Mouse (Mus musculus) liver, adult 2 months (tissue): ENCODE measurements around the gene 2700049A03Rik. TPM values are rescaled to one million over a fixed set of nuclear protein-coding genes. Genes with fewer than 3 reads are reported as not detected.

ENCODE experiments used
- DNase-seq: peaks from one replicate; pipeline ENCODE4 v3.0.0-alpha.2; 2011; ENCODE audit warnings: low read depth, low spot score; ENCODE audit errors: extremely low read depth
- H3K27ac ChIP-seq: fragments of 200-500 bp; replicated peaks from 2 replicates; pipeline ENCODE4 v1.5.1; 2012; ENCODE audit warnings: low read depth, mild to moderate bottlenecking, control low read depth, inconsistent platforms, low read length; ENCODE audit not compliant: insufficient read depth
- H3K27me3 ChIP-seq: fragments of 200-500 bp; 2 replicates; pipeline ENCODE4 v1.6.1; 2012; ENCODE audit warnings: mild to moderate bottlenecking, moderate library complexity, low read length, inconsistent platforms; ENCODE audit not compliant: control insufficient read depth, insufficient read depth
- H3K36me3 ChIP-seq: fragments of 200-500 bp; 2 replicates; pipeline ENCODE4 v1.6.1; 2012; ENCODE audit warnings: low read length, inconsistent platforms; ENCODE audit not compliant: control insufficient read depth, insufficient read depth
- H3K4me1 ChIP-seq: fragments of 200-500 bp; 2 replicates; pipeline ENCODE4 v1.6.1; 2011; ENCODE audit warnings: low read length; ENCODE audit not compliant: control insufficient read depth, insufficient read depth
- H3K4me3 ChIP-seq: fragments of 200-500 bp; 2 replicates; pipeline ENCODE4 v1.5.1; 2011; ENCODE audit warnings: low read depth, mild to moderate bottlenecking, control low read depth, low read length, moderate library complexity; ENCODE audit not compliant: insufficient read depth
- H3K79me2 ChIP-seq: fragments of 200-500 bp; 2 replicates; pipeline ENCODE4 v1.6.1; 2012; ENCODE audit warnings: inconsistent platforms, mild to moderate bottlenecking, low read length, moderate library complexity; ENCODE audit not compliant: control insufficient read depth, insufficient read depth
- H3K9ac ChIP-seq: fragments of 200-500 bp; 2 replicates; pipeline ENCODE4 v1.6.1; 2012; ENCODE audit warnings: low read depth, mild to moderate bottlenecking, control low read depth, inconsistent platforms, low read length
- CTCF ChIP-seq: fragments of 200-500 bp; IDR thresholded peaks from 2 replicates; pipeline ENCODE4 v1.5.1; 2011; ENCODE audit warnings: low read depth, low read length, control low read depth
- POLR2A ChIP-seq: fragments of 200-500 bp; IDR thresholded peaks from 2 replicates; pipeline ENCODE4 v1.6.1; 2011; ENCODE audit warnings: low read length, control low read depth; ENCODE audit not compliant: insufficient read depth; ENCODE audit errors: extremely low read depth
- WGBS: fragments of 180-500 bp; shearing (Covaris S2); methylation state at CpG from one replicate; pipeline ENCODE4 v1.1.7; 2018; 5-methylcytosine and 5-hydroxymethylcytosine counted together
- polyA plus RNA-seq: library from polyadenylated mRNA; depleted of rRNA; stranded (reverse); fragments of >200 nt; gene quantifications from 2 replicates; pipeline ENCODE4 v1.2.3, GENCODE M21; 2012
- total RNA-seq: library from RNA; depleted of rRNA; stranded (reverse); fragments of >200 nt; gene quantifications from 2 replicates; pipeline ENCODE4 v1.2.3, GENCODE M21; 2014

The 2700049A03Rik gene
- total and polyA plus RNA-seq, 2 experiments, result 0.93 to 3.5 TPM

DNA sequence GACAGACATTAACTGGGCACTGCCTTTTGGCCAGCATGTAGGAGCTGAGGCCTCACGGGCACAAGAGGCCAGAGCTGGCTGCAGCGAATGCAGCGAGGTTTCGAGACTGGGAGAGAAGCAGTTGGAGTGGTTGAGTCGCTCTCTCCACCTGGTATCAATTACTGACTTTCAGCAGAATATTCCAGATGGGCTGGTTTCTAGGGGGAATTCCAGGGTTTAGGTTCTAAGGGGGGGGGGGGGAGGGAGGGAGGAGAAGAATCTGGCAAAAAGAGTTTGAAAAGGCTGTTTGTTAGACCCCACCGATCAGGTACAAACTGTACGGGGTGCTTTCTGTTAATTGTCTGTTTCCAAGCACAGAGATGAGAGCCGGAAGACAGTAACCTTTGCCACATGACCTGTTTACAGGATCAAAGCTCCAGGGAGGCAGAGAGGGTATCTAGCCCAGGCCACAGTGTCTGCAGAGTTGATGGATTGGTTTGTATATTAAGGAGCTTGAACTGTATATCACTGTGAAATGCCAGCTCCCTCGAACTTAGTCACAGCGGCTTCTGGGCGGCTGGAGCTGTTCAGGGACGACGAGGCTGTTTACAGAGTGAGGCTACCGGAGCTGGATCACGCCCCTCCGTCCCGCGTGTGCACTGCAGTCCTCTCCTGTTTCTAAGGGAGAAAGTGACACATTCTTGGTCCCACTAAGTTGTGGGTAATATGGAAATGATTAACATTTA lies 121.7 kb downstream of the 2700049A03Rik start:
- Histone ChIP-seq H3K4me3 (no peak overlapping the region), H3K79me2 (no peaks in the 10 kb centered on the region), H3K36me3 (no peaks in the 10 kb centered on the region), H3K9ac (no peak overlapping the region), H3K27me3 (no peaks in the 10 kb centered on the region), H3K27ac (no peak overlapping the region), H3K4me1 (no peaks in the 10 kb centered on the region)
- DNase-seq, result no peak
- TF ChIP-seq POLR2A, result no peak
- no peak for TF ChIP-seq CTCF
- WGBS, result 53% methylated on average over 18 of the region's 18 CpGs

GRCm38 (mm10) chr12:71264211-71264610 lies 127.6 kb downstream of the 2700049A03Rik start:
- Histone ChIP-seq H3K27me3 (no peaks in the 10 kb centered on the region), H3K9ac (no peak overlapping the region), H3K4me1 (no peaks in the 10 kb centered on the region), H3K79me2 (no peaks in the 10 kb centered on the region), H3K27ac (no peak overlapping the region), H3K36me3 (no peaks in the 10 kb centered on the region), H3K4me3 (no peak overlapping the region)
- DNase-seq, result no peak
- no peak for TF ChIP-seq CTCF
- no peak for TF ChIP-seq POLR2A
- 88% methylated on average over 4 of the region's 4 CpGs for WGBS

DNA sequence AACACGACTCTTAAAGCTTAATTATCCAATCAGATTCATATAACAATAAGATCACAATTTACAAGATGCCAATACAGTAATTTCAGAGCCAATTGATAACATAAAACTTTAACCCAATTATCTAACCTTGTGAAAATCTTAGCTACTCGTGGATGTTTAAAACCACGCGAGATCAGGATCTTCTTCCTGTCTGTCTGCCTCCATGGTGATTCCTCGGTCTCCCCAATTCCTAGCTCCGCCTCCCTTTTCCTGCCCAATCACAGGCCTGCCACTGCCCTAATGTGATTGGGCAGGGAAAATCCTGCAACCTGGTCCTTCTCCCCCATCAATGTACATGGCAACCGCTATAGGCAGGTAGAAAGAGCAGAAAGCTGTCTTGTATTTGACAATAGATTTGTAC lies 132.7 kb downstream of the 2700049A03Rik start:
- no peak for TF ChIP-seq POLR2A
- TF ChIP-seq CTCF, result no peak
- no peaks in the 10 kb centered on the region for H3K79me2 ChIP-seq
- no peaks in the 10 kb centered on the region for H3K36me3 ChIP-seq
- H3K9ac ChIP-seq, result no peak overlapping the region
- no peak for DNase-seq
- WGBS, result 88% methylated on average over 7 of the region's 7 CpGs
- H3K27ac ChIP-seq, result no peak overlapping the region
- H3K4me1 ChIP-seq, result no peaks in the 10 kb centered on the region
- no peak overlapping the region for H3K4me3 ChIP-seq
- H3K27me3 ChIP-seq, result no peaks in the 10 kb centered on the region

DNA sequence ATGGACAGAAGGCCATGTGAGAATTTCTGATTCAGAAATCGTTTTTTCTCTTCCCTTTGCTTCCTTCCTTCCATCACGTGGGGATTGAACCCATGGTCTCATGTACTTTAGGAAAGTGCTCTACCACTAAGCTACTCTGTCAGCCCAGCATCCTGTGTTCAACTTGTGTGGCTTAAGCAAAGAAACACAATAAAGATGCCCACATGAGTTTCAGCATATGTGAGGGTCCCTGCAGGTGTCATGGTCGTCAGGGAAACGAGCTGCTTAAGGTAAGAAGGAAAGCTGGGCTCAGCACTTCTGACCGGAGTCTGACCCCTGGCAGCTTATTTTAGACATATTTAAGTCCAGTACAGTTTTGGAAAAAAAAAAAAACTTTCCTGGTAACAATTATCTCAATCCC lies 134.5 kb downstream of the 2700049A03Rik start:
- H3K79me2 ChIP-seq, result no peaks in the 10 kb centered on the region
- no peak overlapping the region for H3K27ac ChIP-seq
- 79% methylated on average over 5 of the region's 5 CpGs for WGBS
- no peaks in the 10 kb centered on the region for H3K4me1 ChIP-seq
- H3K4me3 ChIP-seq, result no peak overlapping the region
- H3K36me3 ChIP-seq, result no peaks in the 10 kb centered on the region
- no peak for DNase-seq
- H3K9ac ChIP-seq, result no peak overlapping the region
- H3K27me3 ChIP-seq, result no peaks in the 10 kb centered on the region
- no peak for TF ChIP-seq POLR2A
- no peak for TF ChIP-seq CTCF

DNA sequence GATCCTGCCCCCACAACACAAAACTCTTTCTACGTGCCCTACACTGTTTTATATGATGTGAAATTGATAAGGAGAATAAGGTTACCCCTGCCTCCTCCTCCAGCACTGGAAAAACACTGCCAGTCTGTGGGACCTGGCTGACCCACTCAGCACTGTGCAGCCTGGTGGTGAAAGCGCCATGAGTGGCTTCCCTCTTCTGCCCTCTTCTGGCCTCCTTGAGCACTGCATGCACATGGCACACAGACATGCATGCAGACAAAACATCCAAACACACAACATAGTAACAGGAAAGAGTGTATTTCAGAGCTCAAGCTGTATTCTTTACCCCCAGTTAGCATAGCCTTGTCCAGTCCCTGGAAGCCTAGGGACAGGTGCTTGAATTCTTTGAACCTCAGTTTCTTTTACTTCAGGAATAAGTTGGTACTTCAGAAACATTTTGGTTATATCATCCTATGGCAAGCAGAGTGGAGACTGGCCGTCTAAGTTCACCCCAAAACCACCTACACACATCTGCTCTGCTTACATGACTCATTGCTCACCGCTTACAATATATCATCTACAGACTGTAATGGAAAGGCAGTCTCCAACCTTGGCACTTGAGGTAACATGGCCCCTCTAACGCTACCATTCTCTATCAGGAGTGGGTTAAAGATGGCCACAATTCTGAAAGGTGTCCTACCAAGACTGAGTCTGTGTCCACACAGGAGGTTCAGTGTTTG lies 138.0 kb downstream of the 2700049A03Rik start:
- no peaks in the 10 kb centered on the region for H3K79me2 ChIP-seq
- no peaks in the 10 kb centered on the region for H3K27me3 ChIP-seq
- H3K27ac ChIP-seq, result no peak overlapping the region
- DNase-seq, result no peak
- no peaks in the 10 kb centered on the region for H3K4me1 ChIP-seq
- no peak; the same call in 1 of the 2 replicates for TF ChIP-seq CTCF
- TF ChIP-seq POLR2A, result no peak
- WGBS, result 95% methylated on average over 5 of the region's 5 CpGs
- no peak overlapping the region for H3K9ac ChIP-seq
- H3K4me3 ChIP-seq, result no peak overlapping the region
- no peaks in the 10 kb centered on the region for H3K36me3 ChIP-seq
